Mouse (Mus musculus) naive thymus-derived CD4-positive, alpha-beta T cell, adult 2 months (primary cell): ENCODE measurements around the gene Kifap3.
"Not testable (repeated sequence)": the region's sequence is repeated elsewhere in the genome, so short reads cannot be mapped to it uniquely, and the experiment has no call there.

ENCODE experiments used
- DNase-seq: peaks from one replicate; pipeline ENCODE4 v3.0.0-alpha.2; 2011; ENCODE audit warnings: low read depth

Kifap3 gene

DNA sequence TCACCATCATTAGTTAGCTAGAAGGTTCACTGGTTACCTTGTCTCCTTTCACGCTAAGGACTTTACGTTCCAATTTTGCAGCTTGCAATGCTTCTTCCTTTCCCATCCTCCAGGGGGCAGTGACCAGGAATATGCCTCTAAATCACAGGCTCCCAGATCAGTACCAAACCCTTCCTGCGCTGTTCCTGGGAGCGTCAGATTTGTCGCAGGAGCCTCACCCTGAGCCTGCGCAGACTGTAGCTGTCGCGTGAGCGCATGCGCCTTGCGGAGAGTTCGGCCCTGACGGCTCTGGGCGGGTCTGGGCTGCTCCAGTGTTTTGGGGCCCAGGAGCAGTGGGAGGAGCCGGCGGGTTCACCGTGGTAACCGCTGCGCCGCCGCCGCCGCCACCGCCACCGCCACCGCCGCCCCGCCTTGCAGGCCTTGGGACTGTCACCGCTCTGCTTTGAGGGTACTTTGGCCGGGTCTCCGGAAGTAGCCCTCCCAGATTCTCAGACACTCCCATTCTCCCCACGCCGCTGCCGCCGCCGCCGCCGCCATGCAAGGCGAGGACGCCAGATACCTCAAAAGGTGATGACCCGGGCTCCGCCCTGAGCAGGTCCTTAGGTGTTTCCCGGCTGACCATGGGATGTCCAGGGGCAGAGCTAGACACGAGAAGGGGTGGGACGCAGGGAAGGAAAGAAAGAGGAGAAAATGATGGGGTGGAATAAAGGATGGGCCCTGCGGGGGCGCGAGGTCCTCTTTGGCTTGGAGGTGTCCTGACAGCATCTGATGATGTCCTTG, at the start of gene Kifap3:
TSS of gene Kifap3 (plus strand) at position 248 of the 780 bp plus-strand sequence.
- DNase-seq = peak; percentile 96

DNA sequence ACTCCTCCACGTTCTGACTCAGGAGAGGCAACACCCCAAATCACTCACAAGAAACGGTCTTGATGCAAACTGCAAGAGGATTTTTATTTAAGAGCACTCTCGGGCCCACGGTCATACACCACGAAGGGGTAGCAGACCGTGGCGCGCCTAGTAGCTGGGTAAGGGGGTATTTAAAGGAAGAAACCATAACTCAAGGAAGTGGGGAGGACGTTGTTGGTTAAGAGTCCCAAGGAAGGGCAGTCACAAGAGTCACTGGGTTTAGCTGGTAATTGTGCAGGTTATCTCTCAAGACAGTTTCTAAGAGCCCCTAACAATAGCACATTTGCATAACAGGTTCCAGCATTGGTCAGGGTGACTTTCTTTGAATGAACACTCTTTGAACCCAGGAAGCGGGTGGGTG, 48.2 kb upstream of the Kifap3 start:
- DNase-seq = not testable (repeated sequence)

DNA sequence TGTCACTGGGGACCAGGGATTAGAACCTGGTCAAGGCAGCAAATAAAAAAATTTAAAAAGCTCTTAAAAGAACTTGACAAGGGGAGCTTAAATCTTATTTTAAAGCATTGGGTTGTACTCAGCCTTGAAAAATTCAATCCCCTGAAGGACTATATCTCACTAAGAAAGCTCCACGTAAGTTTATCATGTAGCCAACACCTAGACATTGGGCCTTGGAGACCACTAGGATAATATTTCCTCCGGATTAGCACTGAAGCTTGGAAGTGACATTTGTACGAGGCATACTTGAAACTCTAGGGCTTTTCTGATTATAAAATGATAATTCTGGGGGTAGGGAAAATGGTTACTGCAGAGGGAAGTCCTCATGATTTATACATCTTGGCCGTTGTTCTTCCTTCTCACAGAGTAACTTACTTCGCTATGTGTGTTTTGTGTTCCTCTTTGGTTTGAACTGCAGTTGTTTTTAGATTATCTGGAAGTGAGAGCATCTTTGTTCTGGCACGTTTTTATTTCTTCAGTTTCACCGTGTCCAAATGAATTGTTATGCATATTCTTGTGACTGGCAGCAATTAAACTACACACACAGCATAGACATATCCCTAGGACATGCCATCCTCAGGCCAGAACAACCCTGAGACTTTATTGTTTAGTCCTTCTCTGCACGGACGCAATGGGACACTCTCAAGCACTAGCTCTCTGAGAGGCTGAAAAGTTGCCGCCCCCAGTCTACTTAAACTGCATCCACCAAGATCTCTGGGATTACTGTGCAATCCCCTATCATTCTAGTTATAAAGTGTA, 42.7 kb upstream of the Kifap3 start:
- no peak for DNase-seq

DNA sequence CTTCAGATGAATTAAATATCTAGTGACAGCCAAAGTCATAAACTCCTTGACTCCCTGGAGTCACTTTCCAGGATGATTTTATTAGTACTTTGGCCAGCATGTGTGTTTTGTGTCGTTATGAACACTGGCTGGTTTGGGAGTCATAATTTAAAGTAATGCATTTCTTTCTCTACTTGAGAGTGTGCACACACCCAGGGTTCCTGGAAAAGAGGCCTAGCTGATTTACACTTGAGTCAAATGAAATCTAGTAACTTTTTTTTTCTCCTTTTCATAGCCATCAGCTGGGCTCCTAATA, 42.2 kb upstream of the Kifap3 start:
- no peak for DNase-seq

DNA sequence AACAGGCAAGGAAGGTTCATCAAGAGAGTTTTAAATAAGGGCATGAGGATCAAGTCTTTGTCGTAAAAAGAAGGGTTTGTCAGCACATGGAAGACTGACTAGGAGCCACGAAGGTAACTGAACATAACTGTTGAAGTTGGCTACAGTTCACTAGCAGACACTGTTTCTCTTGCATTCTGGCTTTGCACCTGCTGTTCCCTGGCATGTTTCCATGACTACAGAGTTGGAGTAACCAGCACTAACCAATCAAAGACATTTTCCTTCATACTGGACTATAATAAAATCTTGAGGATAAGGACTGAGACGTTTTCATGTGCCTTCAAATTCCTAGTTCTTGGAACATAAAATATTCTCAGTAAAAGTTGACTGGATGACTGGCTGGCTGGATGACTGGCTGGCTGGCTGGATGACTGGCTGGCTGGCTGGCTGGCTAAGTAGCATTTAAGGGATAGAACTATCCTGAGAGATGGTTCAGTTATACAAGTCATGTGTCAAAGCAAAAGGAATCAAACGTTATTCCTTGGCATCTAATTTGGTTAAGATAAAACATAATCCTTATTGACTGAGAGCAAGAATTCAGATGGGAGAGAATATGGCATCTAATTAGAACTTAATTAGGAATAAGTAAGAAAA, 27.9 kb upstream of the Kifap3 start:
- DNase-seq = no peak

DNA sequence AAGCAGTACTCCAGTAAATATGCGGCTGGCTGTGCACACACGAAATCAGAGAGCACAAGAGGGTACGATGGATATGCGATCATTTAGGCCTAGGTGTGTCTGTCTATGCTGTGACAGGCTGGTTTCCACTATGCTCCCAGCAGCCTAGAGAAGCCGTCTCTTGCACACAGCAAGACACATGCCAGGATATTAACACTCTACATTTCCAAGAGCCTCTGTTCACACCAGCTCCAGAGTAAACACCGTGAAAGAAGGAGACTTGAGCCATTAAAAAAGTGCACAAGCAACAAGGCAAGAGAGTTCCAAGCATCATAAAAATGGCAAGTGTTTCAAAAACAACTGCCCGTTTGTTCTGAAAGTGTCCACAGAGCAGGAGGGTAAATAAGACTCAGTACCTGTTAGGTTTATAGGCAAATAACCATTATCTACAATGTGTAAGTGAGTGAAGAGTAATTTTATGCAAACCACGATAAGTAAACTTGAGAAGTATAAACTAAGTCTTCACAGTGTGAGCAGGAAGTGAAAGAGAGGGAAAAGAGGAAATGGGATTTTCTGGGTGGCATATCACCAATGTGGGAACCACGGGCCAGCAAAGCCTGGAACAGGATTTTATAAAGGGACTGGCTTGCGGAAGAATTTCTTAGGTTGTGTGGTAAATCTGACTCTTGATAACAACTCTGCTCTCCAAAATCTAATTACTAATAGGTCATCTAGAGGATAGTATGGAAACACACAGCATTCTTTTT, 21.7 kb upstream of the Kifap3 start:
- no peak for DNase-seq

DNA sequence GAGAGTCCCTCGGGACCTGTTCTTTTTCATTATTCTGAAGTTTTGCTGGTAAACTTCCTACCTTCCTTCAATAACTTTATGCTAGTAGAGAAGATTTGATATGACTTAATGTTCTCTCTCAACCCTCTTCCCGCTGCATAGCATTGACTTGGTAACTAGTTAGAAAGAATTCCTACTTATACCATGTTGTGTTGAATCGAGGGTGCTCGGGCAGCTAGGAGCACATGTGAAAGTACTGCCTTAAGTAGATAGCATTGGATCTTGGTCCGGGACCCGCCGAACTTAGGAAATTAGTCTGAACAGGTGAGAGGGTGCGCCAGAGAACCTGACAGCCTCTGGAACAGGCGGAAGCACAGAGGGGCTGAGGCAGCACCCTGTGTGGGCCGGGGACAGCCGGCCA, 4.2 kb downstream of the Kifap3 start:
- not testable (repeated sequence) for DNase-seq

- DNase-seq = no peak
Measured at GRCm38 (mm10) chr1:163821365-163821764, 42.0 kb downstream of the Kifap3 start.

GRCm38 (mm10) chr1:163829482-163829881, 50.1 kb downstream of the Kifap3 start:
- no peak for DNase-seq

GRCm38 (mm10) chr1:163834066-163834465, 54.7 kb downstream of the Kifap3 start:
- peak; percentile 9 for DNase-seq

GRCm38 (mm10) chr1:163835062-163835461, 55.7 kb downstream of the Kifap3 start:
- no peak for DNase-seq

DNA sequence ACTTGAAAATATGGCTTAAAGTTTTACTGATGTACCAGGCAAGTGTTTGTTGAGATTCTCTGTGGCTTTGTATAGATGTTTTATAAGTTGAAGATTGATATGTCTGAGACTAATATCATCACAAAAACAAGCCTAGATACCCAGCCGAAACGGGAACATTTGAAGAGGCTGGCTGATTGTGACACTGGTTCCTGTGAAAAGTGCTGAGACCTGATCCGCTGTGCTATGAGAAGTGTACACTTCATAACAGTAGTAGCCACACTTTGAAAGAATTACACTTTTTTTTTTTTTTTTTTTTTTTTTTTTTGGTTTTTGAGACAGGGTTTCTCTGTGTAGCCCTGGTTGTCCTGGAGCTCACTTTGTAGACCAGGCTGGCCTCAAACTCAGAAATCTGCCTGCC, 59.1 kb downstream of the Kifap3 start:
- not testable (repeated sequence) for DNase-seq

GRCm38 (mm10) chr1:163840555-163840954, 61.2 kb downstream of the Kifap3 start:
- DNase-seq = no peak

DNA sequence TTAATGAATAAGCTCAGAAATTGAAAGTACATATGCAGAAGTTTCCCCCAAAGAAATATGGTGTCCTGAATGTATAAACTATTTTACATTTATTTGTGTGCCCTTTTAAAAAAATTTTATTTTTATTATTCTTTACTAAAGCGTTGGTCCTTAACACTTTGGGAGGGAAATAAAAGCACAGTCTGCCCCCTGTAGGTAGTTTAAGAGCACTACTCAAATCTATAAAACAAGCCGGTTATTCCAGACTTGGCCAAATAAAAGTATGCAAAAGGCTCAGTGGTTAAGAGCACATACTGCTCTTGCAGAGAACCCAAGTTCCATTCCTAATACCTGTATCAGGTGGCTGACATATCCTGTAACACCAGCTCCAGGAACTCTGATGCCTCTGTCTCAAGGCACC, 62.9 kb downstream of the Kifap3 start:
- DNase-seq = no peak

DNA sequence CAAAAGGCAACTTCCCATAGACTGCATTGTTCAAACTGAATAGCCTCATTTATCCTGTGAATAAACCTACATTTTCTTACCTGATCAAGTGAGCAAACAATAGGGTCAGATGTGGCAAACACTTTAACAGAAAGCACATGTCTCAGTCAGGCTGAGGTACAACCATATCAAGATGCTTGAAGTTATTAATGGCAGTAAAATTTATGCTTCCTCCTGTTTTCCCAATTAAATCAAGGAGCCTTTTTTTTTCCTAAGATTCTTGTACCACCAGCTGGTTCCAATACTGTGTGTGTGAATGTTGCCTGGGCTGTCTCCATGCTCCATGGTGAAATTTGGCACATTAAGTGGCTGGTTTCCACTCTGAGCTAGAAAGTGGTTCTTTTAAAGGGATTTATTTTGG, 64.5 kb downstream of the Kifap3 start:
- DNase-seq = no peak

DNA sequence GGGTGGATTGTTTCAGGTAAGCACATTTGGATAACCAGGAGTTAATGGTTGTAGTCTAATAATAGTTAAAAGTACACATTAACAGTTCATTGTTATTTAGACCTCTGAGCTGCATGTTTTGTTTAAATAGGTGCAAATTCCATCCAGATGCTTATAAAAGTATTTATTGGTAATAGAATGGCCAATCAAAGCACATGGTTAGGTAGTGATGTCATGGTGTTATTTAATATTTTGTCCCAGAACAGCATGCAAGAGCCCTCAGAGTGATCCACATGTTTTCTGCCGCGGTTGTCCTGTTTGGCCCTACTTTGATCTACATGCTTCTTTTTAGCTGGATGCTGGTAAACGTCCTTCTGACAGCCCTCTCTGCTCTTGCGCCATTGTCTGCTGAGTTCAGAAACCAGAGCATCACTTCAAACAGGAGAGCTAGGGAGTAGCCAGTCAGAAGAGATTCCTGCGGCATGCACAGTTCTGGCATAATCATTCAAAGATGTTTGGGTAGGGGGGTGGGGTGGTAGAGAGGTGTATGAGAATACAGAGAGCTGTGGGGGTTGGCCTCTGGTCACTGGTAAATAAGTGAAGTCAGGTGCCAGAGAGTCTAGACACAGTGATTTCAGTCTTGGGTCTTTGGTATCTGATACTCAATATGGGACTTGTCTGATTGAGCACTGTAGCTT, 73.6 kb downstream of the Kifap3 start:
- no peak for DNase-seq

DNA sequence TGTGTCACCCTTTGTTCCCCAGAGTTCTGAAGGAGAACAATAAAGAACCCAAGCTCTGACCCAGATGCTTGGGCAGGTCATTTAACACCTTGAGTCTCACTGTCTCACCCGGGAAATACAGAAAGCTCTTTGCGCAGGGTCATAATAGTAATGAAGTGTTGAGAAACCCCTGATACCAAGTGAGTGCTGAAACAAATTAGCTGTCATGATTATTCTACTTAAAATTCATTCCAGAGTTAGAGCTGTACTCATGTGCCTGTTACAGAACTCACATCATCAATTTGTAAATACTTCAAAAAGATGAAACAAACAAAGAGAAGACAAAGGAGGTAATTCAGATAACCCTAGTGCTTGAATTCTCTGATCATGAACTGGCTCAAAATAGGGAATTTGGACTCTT, 79.0 kb downstream of the Kifap3 start:
- DNase-seq = no peak

- no peak for DNase-seq
Measured at GRCm38 (mm10) chr1:163861538-163861937, 82.2 kb downstream of the Kifap3 start.

DNA sequence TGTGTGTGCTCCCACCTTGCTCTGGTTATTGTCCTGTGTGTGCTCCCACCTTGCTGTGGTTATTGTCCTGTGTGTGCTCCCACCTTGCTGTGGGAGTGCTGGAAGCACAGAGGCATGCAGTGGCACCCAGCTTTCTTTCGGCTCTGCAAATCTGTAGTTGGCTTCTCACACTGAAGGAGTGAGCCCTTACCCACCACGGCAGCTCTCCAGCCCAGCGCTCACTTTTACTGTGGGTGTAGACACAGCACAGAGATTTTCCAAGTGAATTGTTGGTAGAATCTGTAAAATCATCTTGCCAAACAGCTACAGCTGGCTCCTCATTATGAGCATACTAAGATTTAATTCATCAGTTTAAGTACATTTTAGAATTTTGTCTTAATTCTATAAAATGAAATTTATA, 93.8 kb downstream of the Kifap3 start:
- no peak for DNase-seq

DNA sequence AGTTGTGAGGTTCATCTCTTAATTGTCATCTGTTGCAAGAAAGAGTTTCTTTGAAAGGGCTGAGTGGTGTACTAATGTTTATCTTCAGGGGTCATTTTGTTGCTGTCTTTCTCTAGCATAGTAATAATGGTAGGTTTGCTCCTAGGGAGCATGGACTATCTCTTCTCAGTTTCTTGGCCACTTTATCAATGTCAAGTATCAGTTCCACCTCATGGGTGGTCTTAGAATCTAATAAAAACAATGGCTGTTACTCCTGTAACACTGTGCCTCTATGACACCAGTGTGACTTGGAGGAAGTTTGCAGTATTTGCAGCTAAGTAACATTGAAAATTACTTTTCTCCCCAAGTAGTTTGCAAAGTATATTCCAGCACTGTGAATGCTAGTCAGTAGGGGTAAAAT, 110.2 kb downstream of the Kifap3 start:
- DNase-seq = no peak

DNA sequence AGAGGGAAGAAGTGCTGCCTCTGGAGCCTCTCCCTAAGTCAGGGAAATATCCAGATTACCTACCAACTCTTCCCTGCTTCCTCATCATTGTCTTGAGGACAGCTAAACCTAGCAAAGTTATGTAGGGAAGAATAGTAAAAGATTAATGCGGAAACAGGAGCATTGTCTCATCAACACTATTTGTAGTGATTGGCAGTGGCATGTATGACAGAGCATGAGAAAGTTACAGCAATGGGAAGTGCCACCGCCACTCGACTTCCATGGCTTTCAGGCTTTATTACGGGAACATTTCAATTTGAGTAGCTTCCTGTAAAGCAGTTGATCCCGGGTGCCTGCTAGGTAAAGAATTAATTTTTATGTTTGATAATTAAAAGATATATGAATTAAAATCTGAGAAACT, 113.9 kb downstream of the Kifap3 start:
- no peak for DNase-seq
